Mouse (Mus musculus) neural tube, embryonic 12.5 days (tissue): ENCODE data around the gene Nbr1. TPM values are rescaled to one million over a fixed set of nuclear protein-coding genes. Genes with fewer than 3 reads are reported as not detected.

Experiments used
- polyA plus RNA-seq: library from polyadenylated mRNA; unstranded; fragments of >200 nt; fragmentation: Nextera tagmentation; extraction: Ambion mirVana; gene quantifications from 2 replicates; pipeline ENCODE4 v1.2.1, GENCODE M21; 2016

Gene Nbr1
- polyA plus RNA-seq, 1 experiment from 2014 or later: 123 TPM

Other genes with a start within 250 kb of the Nbr1 start
- 168 and 174 TPM in 2 replicates for gene Becn1, start 249.9 kb upstream of the Nbr1 start, polyA plus RNA-seq
- 155 and 168 TPM in 2 replicates for gene Psme3, start 235.9 kb upstream of the Nbr1 start, polyA plus RNA-seq
- gene Aoc2, start 227.1 kb upstream of the Nbr1 start, polyA plus RNA-seq: 2.5 and 3.0 TPM in 2 replicates
- not detected in 2 replicates for gene Aoc3, start 221.5 kb upstream of the Nbr1 start, polyA plus RNA-seq
- gene G6pc, start 184.6 kb upstream of the Nbr1 start, polyA plus RNA-seq: not detected in 2 replicates
- gene Aarsd1, start 134.5 kb upstream of the Nbr1 start, polyA plus RNA-seq: 85.3 and 86.4 TPM in 2 replicates
- gene Gm27029, start 127.4 kb upstream of the Nbr1 start, polyA plus RNA-seq: 6.7 and 10.0 TPM in 2 replicates
- gene Rundc1, start 127.1 kb upstream of the Nbr1 start, polyA plus RNA-seq: 28.2 and 29.0 TPM in 2 replicates
- gene Ptges3l, start 126.8 kb upstream of the Nbr1 start, polyA plus RNA-seq: 3.2 and 4.4 TPM in 2 replicates
- 327 and 346 TPM in 2 replicates for gene Rpl27, start 109.9 kb upstream of the Nbr1 start, polyA plus RNA-seq
- 3.4 and 4.3 TPM in 2 replicates for gene Ifi35, start 103.7 kb upstream of the Nbr1 start, polyA plus RNA-seq
- 84.0 and 99.7 TPM in 2 replicates for gene Rnd2, start 87.2 kb upstream of the Nbr1 start, polyA plus RNA-seq
- 71.6 and 75.1 TPM in 2 replicates for gene Vat1, start 85.9 kb upstream of the Nbr1 start, polyA plus RNA-seq
- 10.0 TPM in 2 replicates for gene Brca1, start 194 bp upstream of the Nbr1 start, polyA plus RNA-seq
- 2.8 TPM in 2 replicates for gene Tmem106a, start 30.1 kb downstream of the Nbr1 start, polyA plus RNA-seq
- not detected in 2 replicates for gene Gm11634, start 47.1 kb downstream of the Nbr1 start, polyA plus RNA-seq
- 28.3 and 35.0 TPM in 2 replicates for gene Rdm1, start 75.0 kb downstream of the Nbr1 start, polyA plus RNA-seq
- gene Arl4d, start 113.4 kb downstream of the Nbr1 start, polyA plus RNA-seq: 23.1 and 24.7 TPM in 2 replicates
- gene Dhx8, start 180.8 kb downstream of the Nbr1 start, polyA plus RNA-seq: 40.0 and 43.2 TPM in 2 replicates
- 10.7 and 15.4 TPM in 2 replicates for gene Etv4, start 233.2 kb downstream of the Nbr1 start, polyA plus RNA-seq